Mouse (Mus musculus): ENCODE measurements at regions not wholly inside any gene's neighbourhood (a gene's known extent, or its start where the extent isn't known, plus 50 kb on each side); places are given as distances from the start of the nearest gene placed in this dataset.
A peak's percentile ranks its signal among the peaks of the same experiment; 100 is the strongest.
"Not testable (repeated sequence)": the region's sequence is repeated elsewhere in the genome, so short reads cannot be mapped to it uniquely, and the experiment has no call there.

GRCm38 (mm10) chr17:6489926-6490564 lies 60.1 kb downstream of the Dynlt1b start:
- DNase-seq (ENCODE audit: low read depth, low spot score), result peak; percentile 28

GRCm38 (mm10) chr17:6490565-6490935 lies 60.6 kb downstream of the Dynlt1b start:
- DNase-seq (ENCODE audit: low read depth, low spot score), result not testable (repeated sequence)

GRCm38 (mm10) chr17:6492501-6492900 lies 62.6 kb downstream of the Dynlt1b start:
- not testable (repeated sequence) for DNase-seq (ENCODE audit: low read depth, low spot score)

DNA sequence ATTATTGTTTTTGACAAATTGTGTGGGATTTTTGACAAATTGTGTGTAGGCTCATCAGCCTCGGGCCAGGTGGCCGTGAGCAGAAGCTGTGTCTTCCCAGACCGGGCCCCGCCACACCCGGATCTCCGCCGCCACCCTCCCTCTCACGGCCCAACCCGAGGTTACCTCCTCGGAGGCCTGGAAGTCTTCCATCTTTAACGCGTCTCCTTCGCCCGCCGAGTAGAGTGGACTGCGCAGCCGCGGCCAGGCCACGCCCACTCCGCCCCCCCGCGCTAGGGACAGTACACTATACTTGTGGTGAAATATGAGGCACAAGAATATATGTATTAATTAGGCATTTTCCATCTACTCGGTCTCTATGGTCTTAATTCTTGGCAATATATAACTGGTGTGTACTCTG lies 63.0 kb downstream of the Dynlt1b start:
- DNase-seq (ENCODE audit: low read depth, low spot score), result not testable (repeated sequence)

- DNase-seq (ENCODE audit: low read depth, low spot score), result not testable (repeated sequence)
Observed at GRCm38 (mm10) chr17:6496491-6496890, 66.6 kb downstream of the Dynlt1b start.

DNA sequence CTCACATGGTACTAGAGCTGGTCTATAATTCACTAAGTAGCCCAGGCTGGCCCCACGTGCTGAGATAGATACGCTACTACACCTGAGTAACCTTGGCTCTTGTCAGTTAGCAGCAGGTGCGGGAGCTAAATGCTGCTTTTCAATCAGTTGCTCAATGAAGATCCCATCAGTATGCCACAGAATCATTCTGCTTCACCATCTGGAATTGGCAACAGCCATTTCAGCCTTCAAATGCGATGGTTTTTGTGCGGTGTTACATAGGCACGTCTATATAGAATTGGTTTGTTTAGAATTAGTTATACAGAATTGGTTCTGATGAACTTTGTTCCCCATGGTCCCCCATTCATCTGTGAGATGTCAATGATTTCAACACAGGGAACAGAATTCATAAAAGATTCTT lies 72.8 kb downstream of the Dynlt1b start:
- DNase-seq (ENCODE audit: low read depth, low spot score), result not testable (repeated sequence)

DNA sequence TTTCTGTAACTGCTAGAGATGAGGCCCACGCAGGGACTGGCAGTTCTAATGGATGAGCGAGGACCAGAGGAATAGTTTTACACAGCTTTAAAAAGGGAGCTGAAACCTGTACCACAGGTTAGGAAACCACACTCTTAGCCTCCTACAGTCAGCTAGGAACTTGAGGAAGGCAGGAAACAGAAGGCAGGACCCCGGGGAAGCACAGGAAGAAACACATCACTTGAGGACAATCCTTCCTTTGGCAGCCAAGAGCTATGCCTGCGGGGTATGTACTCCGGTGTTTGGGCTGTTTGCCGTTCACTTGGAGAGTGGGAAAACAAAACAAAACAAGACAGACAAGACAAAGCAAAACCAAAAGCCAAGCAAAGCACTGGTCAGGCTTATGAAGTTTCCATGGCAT lies 76.0 kb downstream of the Dynlt1b start:
- not testable (repeated sequence) for DNase-seq (ENCODE audit: low read depth, low spot score)

DNA sequence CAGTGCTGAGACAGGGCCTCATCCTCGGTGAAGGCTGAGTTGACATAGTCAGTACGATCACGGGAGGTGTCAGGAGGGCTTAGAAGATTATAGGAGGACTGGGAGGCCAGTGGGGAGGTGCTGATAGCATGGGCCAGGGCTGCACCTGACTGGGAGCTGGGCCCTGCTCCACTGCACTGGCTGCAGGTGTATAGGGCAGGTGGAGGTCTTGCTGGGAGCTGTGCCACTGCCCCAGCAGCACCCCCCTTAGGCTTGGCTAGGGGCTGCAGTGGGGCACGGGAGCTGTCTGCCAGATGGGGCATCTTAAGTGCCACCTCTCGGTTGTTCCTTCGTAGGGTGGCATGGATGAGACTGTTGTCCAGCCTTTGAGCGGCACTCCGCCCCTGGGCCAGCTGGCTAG lies 85.2 kb downstream of the Dynlt1b start:
- not testable (repeated sequence) for DNase-seq (ENCODE audit: low read depth, low spot score)

- DNase-seq (ENCODE audit: low read depth, low spot score), result not testable (repeated sequence)
Observed at GRCm38 (mm10) chr17:6519107-6519506, 82.4 kb upstream of the Dynlt1c start.

- DNase-seq (ENCODE audit: low read depth, low spot score), result not testable (repeated sequence)
Observed at GRCm38 (mm10) chr17:6520001-6520400, 81.5 kb upstream of the Dynlt1c start.

- DNase-seq (ENCODE audit: low read depth, low spot score), result not testable (repeated sequence)
Observed at GRCm38 (mm10) chr17:6520751-6521150, 80.7 kb upstream of the Dynlt1c start.

- not testable (repeated sequence) for DNase-seq (ENCODE audit: low read depth, low spot score)
Observed at GRCm38 (mm10) chr17:6522185-6522584, 79.3 kb upstream of the Dynlt1c start.

DNA sequence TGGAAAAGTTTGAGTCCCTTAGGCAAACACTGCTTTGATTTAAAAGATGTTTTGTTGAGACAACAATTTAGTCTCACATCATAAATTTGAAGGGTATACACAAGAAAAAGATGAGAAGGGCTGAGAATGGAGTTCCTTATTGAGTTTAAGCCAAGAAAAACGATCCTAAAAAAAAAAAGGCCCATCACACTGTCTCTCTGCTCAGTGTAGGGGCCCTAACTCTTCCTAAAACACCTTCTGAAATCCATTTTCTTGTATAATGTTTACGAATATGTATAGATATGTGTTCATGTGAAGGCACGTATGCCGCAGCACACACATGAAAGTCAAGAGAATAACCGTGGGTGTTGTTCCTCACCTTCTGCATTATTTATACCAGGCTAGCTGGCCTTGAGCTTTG lies 62.7 kb upstream of the Dynlt1c start:
- not testable (repeated sequence) for DNase-seq (ENCODE audit: low read depth, low spot score)

- DNase-seq (ENCODE audit: low read depth, low spot score), result not testable (repeated sequence)
Observed at GRCm38 (mm10) chr17:6547064-6547760, 54.3 kb upstream of the Dynlt1c start.

DNA sequence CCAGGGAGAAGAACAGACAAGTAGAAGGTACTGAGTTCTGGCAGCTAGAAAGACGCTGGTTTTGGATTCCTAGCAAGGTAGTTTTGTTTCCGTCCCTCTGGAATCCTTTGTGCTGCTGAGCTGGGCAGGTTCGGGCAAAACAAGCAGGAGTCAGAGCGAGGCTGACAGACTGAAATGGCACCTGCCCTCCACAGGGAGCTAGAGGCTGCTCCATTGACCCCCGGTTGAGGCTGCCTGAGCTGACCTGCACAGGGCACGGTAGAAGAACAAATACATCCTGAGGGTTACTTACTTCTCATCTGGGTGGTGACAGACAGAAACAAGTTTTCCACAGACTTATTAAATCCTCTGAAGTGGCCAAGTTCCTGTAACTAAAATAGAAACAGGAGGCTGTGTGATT lies 53.5 kb upstream of the Dynlt1c start:
- DNase-seq (ENCODE audit: low read depth, low spot score), result not testable (repeated sequence)

Measured in telencephalon, adult 2 months (tissue).